Mouse (Mus musculus) heart, adult 10 weeks (tissue): Measurements from ENCODE around the gene Lin52. TPM values are rescaled to one million over a fixed set of nuclear protein-coding genes. Genes with fewer than 3 reads are reported as not detected.

Source experiments
- polyA plus RNA-seq: library from polyadenylated mRNA; stranded (reverse); fragments of 350-450 nt; fragmentation: Illumina TruSeq; extraction: RNeasy Lipid Tissue Mini Kit (QIAGEN cat#74804); gene quantifications from one replicate; pipeline ENCODE4 v1.2.3, GENCODE M21; 2014; ENCODE audit warnings: low read depth, low replicate concordance

Gene Lin52
- 14.8 TPM for polyA plus RNA-seq

GRCm38 (mm10) chr12:84450718-84451646, at the start of gene Lin52, which contains the start of gene Aldh6a1:
Gene Lin52 (plus strand): TSS chr12:84451422.
Gene Aldh6a1 (minus strand): TSS chr12:84451004.

GRCm38 (mm10) chr12:84408819-84409507, 42.3 kb upstream of the Lin52 start, which contains the start of the genes Entpd5 and Bbof1:
Gene Entpd5 (minus strand): TSS chr12:84409029.
Gene Bbof1 (plus strand): TSS chr12:84409071.

GRCm38 (mm10) chr12:84416834-84417604, 34.2 kb upstream of the Lin52 start, which contains the start of gene Rnf113a2:
Gene Rnf113a2 (plus strand): TSS chr12:84417196.

GRCm38 (mm10) chr12:84569336-84569970, 118.2 kb downstream of the Lin52 start, which contains the start of gene Vsx2:
Gene Vsx2 (plus strand): TSS chr12:84569762.

Other genes with a start within 250 kb of the Lin52 start
- 8.2 TPM for gene Elmsan1, start 232.5 kb upstream of the Lin52 start, polyA plus RNA-seq
- gene Ptgr2, start 166.2 kb upstream of the Lin52 start, polyA plus RNA-seq, result 238 TPM
- gene Zfp410, start 134.6 kb upstream of the Lin52 start, polyA plus RNA-seq, result 32.7 TPM
- gene Coq6, start 89.8 kb upstream of the Lin52 start, polyA plus RNA-seq, result 77.1 TPM
- gene Fam161b, start 89.6 kb upstream of the Lin52 start, polyA plus RNA-seq, result 12.6 TPM
- gene Entpd5, start 42.4 kb upstream of the Lin52 start, polyA plus RNA-seq, result 90.1 TPM
- 3.0 TPM for gene Bbof1, start 42.4 kb upstream of the Lin52 start, polyA plus RNA-seq
- gene Rnf113a2, start 34.2 kb upstream of the Lin52 start, polyA plus RNA-seq, result 15.1 TPM
- gene Aldh6a1, start 418 bp upstream of the Lin52 start, polyA plus RNA-seq, result 228 TPM
- not detected for gene Vsx2, start 118.3 kb downstream of the Lin52 start, polyA plus RNA-seq
- gene Abcd4, start 166.0 kb downstream of the Lin52 start, polyA plus RNA-seq, result 9.7 TPM
- gene Vrtn, start 189.6 kb downstream of the Lin52 start, polyA plus RNA-seq, result not detected
- not detected for gene Syndig1l, start 247.4 kb downstream of the Lin52 start, polyA plus RNA-seq